Mouse (Mus musculus): ENCODE results near the gene Zfp292. TPM values are rescaled to one million over a fixed set of nuclear protein-coding genes. Genes with fewer than 3 reads are reported as not detected.

Zfp292 gene
- polyA plus RNA-seq, 1 experiment from 2014 or later = 38.4 TPM

DNA sequence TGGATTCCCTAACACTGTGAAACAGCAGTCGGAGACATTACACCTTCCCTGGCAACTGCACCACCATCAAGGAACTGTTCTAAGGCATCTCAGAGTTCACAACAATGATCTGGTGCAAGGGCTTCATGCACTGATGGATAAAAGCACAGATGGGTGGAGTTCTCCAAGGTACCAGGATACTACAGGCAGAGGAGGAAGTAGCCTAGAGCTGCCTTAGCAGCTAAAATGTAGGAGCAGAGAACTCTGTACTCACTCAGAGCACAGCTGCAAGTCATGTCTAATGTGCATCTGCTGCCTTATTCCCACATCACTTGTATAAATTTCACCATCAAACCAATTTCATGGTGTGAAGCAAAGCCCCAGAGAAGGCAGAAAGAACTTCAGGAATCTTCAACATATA is 38.9 kb downstream of the Zfp292 start:
- no peaks in the 10 kb centered on the region for H3K27me3 ChIP-seq (ENCODE audit: control insufficient read depth, insufficient read depth, low read length)
- no peak overlapping the region for H3K4me2 ChIP-seq (ENCODE audit: low read depth)
- H3K4me1 ChIP-seq (ENCODE audit: control insufficient read depth, insufficient read depth, low read length) = no peaks in the 10 kb centered on the region
- WGBS = 97% methylated on average over 1 of the region's 1 CpGs
- DNase-seq (ENCODE audit: low spot score) (no peak), ATAC-seq (ENCODE audit: insufficient read depth, low FRiP score, low TSS enrichment) (no peak)
- no peak overlapping the region for H3K27ac ChIP-seq (ENCODE audit: low read depth, low read length)
- no peak overlapping the region for H3K9ac ChIP-seq (ENCODE audit: low read length)
- no peak overlapping the region for H3K4me3 ChIP-seq (ENCODE audit: low read depth, low read length)
- H3K36me3 ChIP-seq (ENCODE audit: control insufficient read depth, insufficient read depth, low read length) = peaks cover 2% of the 10 kb centered on the region
- no peaks in the 10 kb centered on the region for H3K9me3 ChIP-seq (ENCODE audit: control insufficient read depth, low read length)

- H3K9ac ChIP-seq (ENCODE audit: low read length) = no peak overlapping the region
- no peaks in the 10 kb centered on the region for H3K9me3 ChIP-seq (ENCODE audit: control insufficient read depth, low read length)
- H3K27ac ChIP-seq (ENCODE audit: low read depth, low read length) = no peak overlapping the region
- no peaks in the 10 kb centered on the region for H3K27me3 ChIP-seq (ENCODE audit: control insufficient read depth, insufficient read depth, low read length)
- H3K4me2 ChIP-seq (ENCODE audit: low read depth) = no peak overlapping the region
- ATAC-seq (ENCODE audit: insufficient read depth, low FRiP score, low TSS enrichment) (no peak), DNase-seq (ENCODE audit: low spot score) (no peak)
- no peaks in the 10 kb centered on the region for H3K4me1 ChIP-seq (ENCODE audit: control insufficient read depth, insufficient read depth, low read length)
- peaks cover 4% of the 10 kb centered on the region for H3K36me3 ChIP-seq (ENCODE audit: control insufficient read depth, insufficient read depth, low read length)
- WGBS = 90% methylated on average over 3 of the region's 3 CpGs
- no peak overlapping the region for H3K4me3 ChIP-seq (ENCODE audit: low read depth, low read length)
These were observed 39.9 kb downstream of the Zfp292 start for GRCm38 (mm10) chr4:34842826-34843225.

GRCm38 (mm10) chr4:34831496-34831895 is 51.3 kb downstream of the Zfp292 start:
- no peaks in the 10 kb centered on the region for H3K9me3 ChIP-seq (ENCODE audit: control insufficient read depth, low read length)
- H3K27me3 ChIP-seq (ENCODE audit: control insufficient read depth, insufficient read depth, low read length) = no peaks in the 10 kb centered on the region
- H3K9ac ChIP-seq (ENCODE audit: low read length) = no peak overlapping the region
- H3K36me3 ChIP-seq (ENCODE audit: control insufficient read depth, insufficient read depth, low read length) = 0 out of 2 replicates have a peak, but pooled peaks cover 3% of the 10 kb centered on the region
- no peak overlapping the region for H3K4me3 ChIP-seq (ENCODE audit: low read depth, low read length)
- WGBS = 90% methylated on average over 4 of the region's 4 CpGs
- H3K4me1 ChIP-seq (ENCODE audit: control insufficient read depth, insufficient read depth, low read length) = no peaks in the 10 kb centered on the region
- no peak overlapping the region for H3K4me2 ChIP-seq (ENCODE audit: low read depth)
- H3K27ac ChIP-seq (ENCODE audit: low read depth, low read length) = no peak overlapping the region
- DNase-seq (ENCODE audit: low spot score) = no peak
- no peak for ATAC-seq (ENCODE audit: insufficient read depth, low FRiP score, low TSS enrichment)

DNA sequence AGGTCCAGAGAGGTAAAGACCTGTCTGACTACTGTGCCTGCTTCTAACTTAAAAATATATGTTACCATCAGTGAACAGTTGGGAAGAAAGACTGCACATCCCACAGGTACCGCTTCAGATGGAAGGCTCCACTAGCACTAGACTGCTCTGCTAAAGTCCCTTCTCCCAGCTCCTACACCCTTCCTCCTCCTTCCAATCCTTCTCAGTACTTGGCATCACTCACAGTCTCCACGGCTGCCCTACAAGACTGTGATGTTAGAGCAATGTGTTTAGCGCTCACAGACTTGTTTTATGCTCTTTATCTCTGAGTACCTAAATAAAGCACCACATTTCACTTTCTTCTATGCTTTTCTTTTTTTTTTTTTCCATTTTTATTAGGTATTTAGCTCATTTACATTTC is 53.3 kb downstream of the Zfp292 start:
- WGBS = 94% methylated on average over 3 of the region's 3 CpGs
- DNase-seq (ENCODE audit: low spot score) (no peak), ATAC-seq (ENCODE audit: insufficient read depth, low FRiP score, low TSS enrichment) (no peak)
- Histone ChIP-seq H3K9me3 (ENCODE audit: control insufficient read depth, low read length) (no peaks in the 10 kb centered on the region), H3K9ac (ENCODE audit: low read length) (no peak overlapping the region), H3K4me3 (ENCODE audit: low read depth, low read length) (no peak overlapping the region), H3K27ac (ENCODE audit: low read depth, low read length) (no peak overlapping the region), H3K36me3 (ENCODE audit: control insufficient read depth, insufficient read depth, low read length) (no peaks in the 10 kb centered on the region), H3K4me2 (ENCODE audit: low read depth) (no peak overlapping the region), H3K4me1 (ENCODE audit: control insufficient read depth, insufficient read depth, low read length) (no peaks in the 10 kb centered on the region), H3K27me3 (ENCODE audit: control insufficient read depth, insufficient read depth, low read length) (no peaks in the 10 kb centered on the region)

DNA sequence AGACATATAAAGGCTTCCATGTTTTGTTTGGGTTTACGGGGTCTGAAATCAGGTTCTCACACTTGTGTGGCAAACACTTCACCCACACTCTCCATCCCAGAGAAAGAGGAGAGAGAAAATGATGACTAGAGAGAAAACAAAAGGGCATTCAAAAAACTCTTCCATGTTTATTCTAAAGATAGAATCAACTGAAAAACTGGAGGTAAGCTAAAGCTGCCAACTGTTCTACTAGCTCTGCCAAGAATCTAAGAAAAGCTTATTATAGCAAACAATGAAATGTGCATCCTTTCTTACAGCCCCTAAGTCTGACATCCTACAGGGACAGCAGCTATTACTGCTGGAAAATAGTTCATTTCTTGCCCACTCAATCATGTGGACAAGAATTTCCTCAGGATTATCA is 58.9 kb downstream of the Zfp292 start:
- H3K9me3 ChIP-seq (ENCODE audit: control insufficient read depth, low read length) = no peaks in the 10 kb centered on the region
- no peak overlapping the region for H3K27ac ChIP-seq (ENCODE audit: low read depth, low read length)
- no peak overlapping the region for H3K4me3 ChIP-seq (ENCODE audit: low read depth, low read length)
- 96% methylated on average over 1 of the region's 1 CpGs for WGBS
- H3K4me2 ChIP-seq (ENCODE audit: low read depth) = no peak overlapping the region
- H3K27me3 ChIP-seq (ENCODE audit: control insufficient read depth, insufficient read depth, low read length) = no peaks in the 10 kb centered on the region
- ATAC-seq (ENCODE audit: insufficient read depth, low FRiP score, low TSS enrichment) (no peak), DNase-seq (ENCODE audit: low spot score) (no peak)
- peaks cover 1% of the 10 kb centered on the region; the same call in 1 of the 2 replicates for H3K36me3 ChIP-seq (ENCODE audit: control insufficient read depth, insufficient read depth, low read length)
- H3K9ac ChIP-seq (ENCODE audit: low read length) = no peak overlapping the region
- no peaks in the 10 kb centered on the region for H3K4me1 ChIP-seq (ENCODE audit: control insufficient read depth, insufficient read depth, low read length)

DNA sequence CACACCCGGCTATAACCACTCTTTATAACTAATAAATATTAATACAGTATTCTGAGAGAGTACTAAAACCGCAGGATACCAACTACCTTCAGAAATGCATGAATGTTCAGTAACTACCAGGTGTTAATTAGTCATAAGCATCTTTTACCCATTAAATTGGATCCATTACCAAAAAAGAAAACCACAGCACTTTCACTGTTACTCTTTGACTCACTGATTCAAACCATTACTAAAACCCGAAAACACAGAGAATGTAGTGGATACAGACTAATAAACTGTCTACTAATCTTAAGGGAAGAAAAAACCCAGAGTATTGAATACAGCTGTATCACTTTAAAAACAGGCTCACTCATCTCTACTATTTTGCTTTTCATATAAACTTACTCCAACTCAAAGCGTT is 62.9 kb downstream of the Zfp292 start:
- H3K4me3 ChIP-seq (ENCODE audit: low read depth, low read length) = no peak overlapping the region
- no peak for DNase-seq (ENCODE audit: low spot score)
- no peak overlapping the region for H3K27ac ChIP-seq (ENCODE audit: low read depth, low read length)
- ATAC-seq (ENCODE audit: insufficient read depth, low FRiP score, low TSS enrichment) = no peak
- H3K4me2 ChIP-seq (ENCODE audit: low read depth) = no peak overlapping the region
- 92% methylated on average over 4 of the region's 4 CpGs for WGBS
- peaks cover 6% of the 10 kb centered on the region; the same call in 1 of the 2 replicates for H3K36me3 ChIP-seq (ENCODE audit: control insufficient read depth, insufficient read depth, low read length)
- no peaks in the 10 kb centered on the region for H3K27me3 ChIP-seq (ENCODE audit: control insufficient read depth, insufficient read depth, low read length)
- no peaks in the 10 kb centered on the region for H3K4me1 ChIP-seq (ENCODE audit: control insufficient read depth, insufficient read depth, low read length)
- no peaks in the 10 kb centered on the region for H3K9me3 ChIP-seq (ENCODE audit: control insufficient read depth, low read length)
- H3K9ac ChIP-seq (ENCODE audit: low read length) = no peak overlapping the region

- Histone ChIP-seq H3K9me3 (ENCODE audit: control insufficient read depth, low read length) (no peaks in the 10 kb centered on the region), H3K4me2 (ENCODE audit: low read depth) (no peak overlapping the region), H3K4me3 (ENCODE audit: low read depth, low read length) (no peak overlapping the region), H3K9ac (ENCODE audit: low read length) (no peak overlapping the region), H3K4me1 (ENCODE audit: control insufficient read depth, insufficient read depth, low read length) (no peaks in the 10 kb centered on the region), H3K36me3 (ENCODE audit: control insufficient read depth, insufficient read depth, low read length) (no peaks in the 10 kb centered on the region), H3K27ac (ENCODE audit: low read depth, low read length) (no peak overlapping the region), H3K27me3 (ENCODE audit: control insufficient read depth, insufficient read depth, low read length) (no peaks in the 10 kb centered on the region)
- no peak for ATAC-seq (ENCODE audit: insufficient read depth, low FRiP score, low TSS enrichment)
- DNase-seq (ENCODE audit: low spot score) = no peak
- WGBS = 87% methylated on average over 14 of the region's 14 CpGs
These were observed 81.4 kb downstream of the Zfp292 start for GRCm38 (mm10) chr4:34801166-34802034.

DNA sequence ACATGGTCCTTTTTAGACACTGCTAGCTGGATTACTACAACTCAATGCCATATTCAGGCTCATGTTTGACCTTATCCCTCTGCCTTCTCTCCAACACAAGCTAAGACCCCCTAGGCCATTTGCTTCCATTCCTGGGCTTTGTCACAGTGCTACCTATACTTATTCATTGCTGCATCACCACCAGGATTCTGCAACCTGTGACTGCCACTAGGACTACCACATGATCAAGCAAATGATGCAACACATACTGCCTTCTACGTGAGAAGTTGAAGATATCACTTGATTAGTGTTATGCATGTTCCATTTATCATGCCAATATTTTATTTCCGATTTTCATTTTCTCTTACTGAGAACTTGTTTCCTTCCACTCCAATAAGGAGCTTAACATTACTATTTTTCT is 84.8 kb downstream of the Zfp292 start:
- Histone ChIP-seq H3K4me1 (ENCODE audit: control insufficient read depth, insufficient read depth, low read length) (no peaks in the 10 kb centered on the region), H3K27me3 (ENCODE audit: control insufficient read depth, insufficient read depth, low read length) (no peaks in the 10 kb centered on the region), H3K36me3 (ENCODE audit: control insufficient read depth, insufficient read depth, low read length) (no peaks in the 10 kb centered on the region), H3K9ac (ENCODE audit: low read length) (no peak overlapping the region), H3K4me2 (ENCODE audit: low read depth) (no peak overlapping the region), H3K9me3 (ENCODE audit: control insufficient read depth, low read length) (no peaks in the 10 kb centered on the region), H3K4me3 (ENCODE audit: low read depth, low read length) (no peak overlapping the region), H3K27ac (ENCODE audit: low read depth, low read length) (no peak overlapping the region)
- WGBS = 86% methylated on average over 2 of the region's 2 CpGs
- no peak for DNase-seq (ENCODE audit: low spot score)
- no peak for ATAC-seq (ENCODE audit: insufficient read depth, low FRiP score, low TSS enrichment)

GRCm38 (mm10) chr4:34797294-34797983 is 85.3 kb downstream of the Zfp292 start:
- no peak overlapping the region for H3K9ac ChIP-seq (ENCODE audit: low read length)
- ATAC-seq (ENCODE audit: insufficient read depth, low FRiP score, low TSS enrichment) (no peak), DNase-seq (ENCODE audit: low spot score) (no peak)

More at GRCm38 (mm10) chr4:34797294-34797983, 85.3 kb downstream of the Zfp292 start:
- Histone ChIP-seq H3K27ac (ENCODE audit: low read depth, low read length) (no peak overlapping the region), H3K36me3 (ENCODE audit: control insufficient read depth, insufficient read depth, low read length) (no peaks in the 10 kb centered on the region), H3K27me3 (ENCODE audit: control insufficient read depth, insufficient read depth, low read length) (no peaks in the 10 kb centered on the region), H3K4me1 (ENCODE audit: control insufficient read depth, insufficient read depth, low read length) (no peaks in the 10 kb centered on the region), H3K9me3 (ENCODE audit: control insufficient read depth, low read length) (no peaks in the 10 kb centered on the region), H3K4me2 (ENCODE audit: low read depth) (no peak overlapping the region), H3K4me3 (ENCODE audit: low read depth, low read length) (no peak overlapping the region)
- 85% methylated on average over 8 of the region's 8 CpGs for WGBS
